Mouse (Mus musculus) heart, adult 2 months (tissue): Measurements from ENCODE around the gene Plcl2.

Experiments used
- CTCF ChIP-seq: fragments of 200-600 bp; IDR thresholded peaks from 2 replicates; pipeline ENCODE4 v1.8.1; 2022; ENCODE audit warnings: antibody characterized with exemption, mild to moderate bottlenecking, moderate library complexity
- EP300 ChIP-seq: fragments of 200-500 bp; IDR thresholded peaks from 2 replicates; pipeline ENCODE4 v1.6.1; 2011; ENCODE audit warnings: low read depth, low read length, control low read depth; ENCODE audit not compliant: insufficient read depth
- POLR2A ChIP-seq: fragments of 200-500 bp; IDR thresholded peaks from 2 replicates; pipeline ENCODE4 v1.6.1; 2011; ENCODE audit warnings: mild to moderate bottlenecking, low read depth, low read length, control low read depth; ENCODE audit not compliant: insufficient read depth

GRCm38 (mm10) chr17:50648757-50649419 lies 139.7 kb downstream of the Plcl2 start:
- TF ChIP-seq POLR2A (no peak), CTCF (no peak), EP300 (no peak)
